Mouse (Mus musculus) gastrocnemius, postnatal 25 days (tissue): ENCODE results near the gene Uts2b. TPM values are rescaled to one million over a fixed set of nuclear protein-coding genes. Genes with fewer than 3 reads are reported as not detected.

Source experiments
- DNase-seq: peaks from one replicate; pipeline ENCODE4 v3.0.0; 2022
- long read RNA-seq, 2 experiments: library from polyadenylated mRNA; stranded (forward); transcript quantifications; one replicate each; pipeline ENCODE4 v2.0.0; 2021
- total RNA-seq, 2 experiments: library from RNA; stranded (reverse); gene quantifications; 1 replicate in 1 of 2; 2 replicates in 1 of 2; pipeline ENCODE4 v1.2.3; 2021

Gene Uts2b
- not detected for total RNA-seq
- long read RNA-seq, experiment 1 = 0 reads
- long read RNA-seq, experiment 2 = 0 reads

- DNase-seq = no peak
Observed at GRCm38 (mm10) chr16:27370191-27370590, at the start of gene Uts2b. Gene Uts2b, minus strand, starts transcription at chr16:27370239.

DNA sequence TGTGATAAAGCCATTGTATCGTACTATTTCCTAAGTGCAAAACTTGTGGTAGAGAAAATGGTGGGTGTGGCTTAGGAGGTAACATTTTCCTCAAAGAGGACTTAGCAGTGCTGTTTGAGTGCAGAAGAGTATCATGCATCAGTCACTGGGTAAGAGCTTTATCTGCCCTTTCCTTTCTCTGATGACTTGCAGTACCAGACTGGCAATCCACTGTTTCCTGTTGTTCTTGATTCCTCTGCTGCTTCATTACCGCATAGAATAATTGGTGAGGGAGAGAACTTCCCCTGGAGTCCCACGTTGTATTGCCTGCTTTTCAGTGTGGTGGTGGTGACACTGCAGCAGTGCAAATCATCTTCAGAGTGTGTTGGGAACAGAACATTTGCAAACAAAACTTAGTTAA, 47.6 kb upstream of the Uts2b start:
- DNase-seq = no peak

DNA sequence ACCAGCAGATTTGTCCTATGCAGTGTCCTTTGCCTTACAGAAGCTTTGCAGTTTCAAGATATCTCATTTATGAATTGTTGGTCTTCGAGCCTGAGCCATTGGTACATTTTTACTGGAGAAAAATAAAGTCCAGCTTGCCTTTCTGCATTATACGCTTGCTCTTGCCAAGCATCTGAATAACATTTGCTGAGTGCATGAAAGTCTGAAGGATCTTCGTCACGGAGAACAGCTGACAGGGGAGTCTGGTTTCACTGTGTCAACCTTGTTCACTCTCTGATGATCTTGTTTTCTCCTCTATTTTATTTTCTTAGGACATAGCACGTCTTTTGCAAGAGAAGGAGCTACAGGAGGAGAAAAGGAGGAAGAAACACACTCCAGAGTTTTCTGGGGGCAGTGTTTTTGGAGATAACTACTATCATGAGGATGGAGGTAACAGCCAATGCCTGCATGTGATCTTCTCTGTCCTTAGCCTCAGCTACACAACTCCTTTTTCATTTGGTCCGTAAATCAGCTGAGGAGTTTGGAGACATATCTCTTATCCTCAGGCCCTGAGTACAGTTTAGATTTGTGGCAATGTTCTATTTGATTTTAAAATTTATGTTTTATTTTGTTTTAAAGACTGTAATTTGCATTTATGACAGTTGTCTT, 47.0 kb upstream of the Uts2b start:
- peak; percentile 17 for DNase-seq

DNA sequence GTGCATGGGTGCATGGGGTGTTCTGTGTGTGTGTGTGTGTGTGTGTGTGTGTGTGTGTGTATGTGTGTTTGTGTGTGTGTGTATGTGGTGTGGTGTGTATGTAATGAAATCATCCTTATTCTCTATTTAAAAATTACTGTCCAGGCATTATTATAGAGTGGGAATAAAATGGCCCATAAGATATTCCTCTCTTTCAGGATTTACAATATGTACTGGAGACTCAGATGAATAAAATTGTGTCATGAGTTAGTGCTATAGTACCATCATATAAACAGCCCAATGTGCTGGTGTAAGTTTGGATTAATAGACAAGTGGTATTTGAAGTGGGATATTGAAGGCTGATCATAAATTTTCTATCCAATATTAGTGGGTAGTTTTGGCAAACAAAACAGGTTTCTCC, 34.1 kb upstream of the Uts2b start:
- DNase-seq = no peak

DNA sequence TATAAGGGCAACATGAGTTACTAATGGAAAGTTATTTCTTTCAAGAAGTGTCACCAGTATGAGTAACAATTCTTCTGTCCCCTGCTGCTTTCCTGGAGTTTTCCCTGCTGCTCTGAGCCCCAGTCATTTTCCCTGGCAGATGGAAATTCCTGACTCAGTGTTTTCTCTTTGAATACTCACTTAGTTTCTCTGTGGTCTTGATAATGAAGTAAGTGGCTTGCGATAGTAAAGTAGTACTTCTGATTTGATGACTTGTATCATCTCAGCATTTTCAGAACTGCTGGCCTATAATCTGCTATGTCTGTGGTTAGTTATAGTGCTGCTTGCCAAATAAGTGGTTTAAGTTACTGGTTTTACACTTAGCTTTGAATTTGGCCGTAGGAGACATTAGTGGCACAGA, 31.5 kb upstream of the Uts2b start:
- no peak for DNase-seq

- no peak for DNase-seq
Observed at GRCm38 (mm10) chr16:27399719-27400253, 29.7 kb upstream of the Uts2b start.

GRCm38 (mm10) chr16:27399026-27399718, 29.1 kb upstream of the Uts2b start:
- DNase-seq = no peak

GRCm38 (mm10) chr16:27396951-27397350, 26.9 kb upstream of the Uts2b start:
- no peak for DNase-seq

DNA sequence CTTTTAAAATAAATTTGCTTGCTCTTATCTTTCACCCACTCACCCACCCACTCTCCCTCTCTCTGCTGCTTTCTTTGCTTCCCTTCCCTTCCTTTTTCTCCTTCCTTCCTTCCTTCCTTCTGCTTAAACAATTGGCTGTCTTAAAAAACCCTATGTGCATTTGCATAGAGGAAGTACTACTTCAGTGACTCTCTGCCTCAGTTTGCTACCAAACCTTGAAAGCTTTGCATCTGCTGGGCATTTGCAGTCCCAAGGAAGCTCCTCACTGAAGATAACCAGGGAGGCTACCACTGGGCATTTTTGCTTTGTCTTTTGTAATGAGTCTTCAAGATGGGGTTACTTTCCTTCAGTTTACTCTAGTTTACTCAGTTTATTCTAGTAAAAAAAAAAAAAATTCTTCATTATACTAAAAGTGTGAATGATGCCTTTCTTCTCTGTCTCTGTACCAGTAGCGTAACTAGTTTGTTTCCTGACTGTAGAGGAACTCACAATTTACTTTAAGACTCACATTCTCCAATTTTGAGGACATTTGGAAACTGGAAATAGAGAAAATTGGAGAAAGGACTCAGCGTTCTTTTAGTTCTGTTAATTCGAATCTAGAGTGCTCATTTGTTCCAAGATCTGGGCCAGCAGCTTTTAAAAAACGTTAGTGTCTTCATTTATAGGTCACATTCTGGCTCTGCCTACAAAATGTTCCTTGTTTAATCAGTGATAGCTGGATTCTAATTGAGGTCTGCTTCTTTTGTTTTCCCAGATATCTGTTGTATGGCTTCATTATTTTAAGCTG, 25.4 kb upstream of the Uts2b start:
- DNase-seq = no peak

DNA sequence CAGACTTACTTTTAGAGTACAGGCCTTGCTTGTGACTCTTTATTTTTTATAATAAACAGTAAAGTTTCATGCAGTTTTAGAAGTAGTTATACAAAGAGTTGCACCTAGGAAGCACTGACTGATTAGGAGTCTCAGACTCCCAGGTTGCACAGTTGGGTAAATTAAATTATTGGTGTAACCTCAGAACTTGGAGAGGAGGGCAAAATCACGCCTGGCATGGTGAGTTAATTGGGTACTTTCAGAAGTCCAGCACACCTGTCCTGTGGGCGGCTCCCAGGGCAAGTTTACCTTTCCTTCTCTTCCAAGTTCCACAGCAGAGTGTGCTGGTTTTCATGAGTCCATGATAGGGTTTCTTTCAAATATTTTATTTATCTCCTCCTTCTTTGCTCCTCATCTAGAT, 21.8 kb upstream of the Uts2b start:
- no peak for DNase-seq

DNA sequence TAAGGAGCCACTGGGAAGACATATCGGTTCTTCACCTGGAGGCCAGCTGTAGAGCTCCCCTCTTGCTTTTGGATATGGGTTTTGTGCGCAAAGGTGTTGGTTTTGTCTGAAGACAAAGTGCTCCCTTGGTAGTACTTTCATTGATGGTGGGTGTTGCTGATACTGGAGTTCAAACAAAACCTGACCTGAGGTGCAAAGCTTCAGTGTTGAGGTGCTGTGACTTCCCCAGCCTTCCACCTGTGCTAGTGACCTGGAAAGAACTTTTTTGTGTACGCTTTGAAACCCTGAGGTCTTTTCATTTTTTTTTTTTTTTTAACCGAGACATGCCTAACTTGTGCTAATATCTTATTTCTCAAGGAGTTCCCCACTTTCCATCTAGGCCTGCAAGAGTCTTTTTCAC, 20.3 kb upstream of the Uts2b start:
- DNase-seq = no peak

DNA sequence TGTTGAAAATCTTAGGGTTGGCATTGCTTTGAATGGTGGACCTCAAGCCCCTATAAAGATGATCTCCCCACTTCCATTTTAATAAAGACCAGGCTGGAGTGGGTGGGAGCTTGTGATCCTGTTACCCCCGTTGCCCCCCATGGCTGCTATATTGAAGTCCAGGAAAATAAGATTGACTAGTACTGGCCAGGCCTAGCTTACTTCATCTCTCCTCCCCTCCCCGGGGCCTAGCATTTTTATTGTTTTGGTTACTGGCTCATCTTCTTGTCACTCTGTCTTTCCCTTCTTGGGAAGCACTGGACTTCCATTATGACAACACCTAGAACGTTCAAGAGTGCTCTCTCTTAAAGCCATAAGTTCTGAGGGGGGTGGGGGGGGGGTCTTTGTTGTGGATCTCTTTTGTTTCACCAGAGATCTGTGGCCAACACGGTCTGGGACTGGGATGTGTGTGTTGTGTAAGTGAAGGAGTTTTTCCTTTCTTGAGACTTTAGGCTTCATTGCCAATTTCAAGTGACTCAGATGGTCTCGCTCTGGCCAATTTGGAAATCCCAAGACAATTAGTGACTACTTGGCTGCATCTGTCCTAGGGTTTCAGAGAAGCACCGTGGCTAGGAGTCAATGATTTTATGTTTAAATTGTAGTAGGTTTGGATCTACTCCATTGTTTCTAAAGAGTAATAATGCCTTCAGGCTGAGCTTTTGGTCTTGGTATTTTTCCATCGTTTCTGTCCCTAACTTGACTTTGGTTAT, 19.7 kb upstream of the Uts2b start:
- peak; percentile 18 for DNase-seq

DNA sequence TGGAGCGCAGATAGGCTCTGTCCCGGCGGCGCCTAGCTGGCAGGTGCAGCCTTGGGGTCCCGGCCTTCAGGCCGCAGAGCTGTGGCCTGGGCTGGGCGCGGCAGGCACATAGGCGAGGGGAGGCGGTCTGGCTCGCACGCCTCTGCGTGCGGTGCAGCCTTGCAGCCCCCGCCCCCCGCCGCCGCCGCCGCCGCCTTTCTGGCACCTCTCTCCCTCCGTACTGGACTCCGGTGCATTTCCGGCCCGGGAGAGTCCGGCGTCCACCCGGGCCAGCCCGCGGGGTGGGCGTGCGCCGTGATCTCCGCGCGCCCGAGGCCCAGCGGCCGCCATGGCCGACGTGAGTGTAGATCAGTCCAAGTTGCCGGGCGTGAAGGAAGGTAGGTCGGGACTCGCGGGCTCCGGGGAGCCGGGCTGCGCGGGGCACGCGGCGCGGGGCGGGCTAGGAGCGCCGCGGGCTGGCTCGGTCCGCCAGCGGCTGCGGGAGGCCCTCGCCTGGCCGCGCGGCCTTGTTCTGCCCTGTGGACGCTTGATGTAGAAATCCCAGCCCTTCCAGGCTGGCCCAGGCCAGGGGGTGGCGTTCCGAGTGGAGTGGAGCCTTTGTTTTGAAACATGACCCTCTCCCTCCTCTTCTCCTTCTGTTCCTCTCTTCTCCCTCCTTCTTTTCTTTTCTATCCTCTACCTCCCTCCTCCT, 18.9 kb upstream of the Uts2b start, which contains the start of gene Ccdc50:
TSS of gene Ccdc50 (plus strand) at position 109 of the 691 bp plus-strand sequence.
- peak; percentile 81 for DNase-seq

- no peak for DNase-seq
Observed at GRCm38 (mm10) chr16:27387634-27388611, 17.9 kb upstream of the Uts2b start.

- DNase-seq = no peak
Observed at GRCm38 (mm10) chr16:27386850-27387407, 16.9 kb upstream of the Uts2b start.

DNA sequence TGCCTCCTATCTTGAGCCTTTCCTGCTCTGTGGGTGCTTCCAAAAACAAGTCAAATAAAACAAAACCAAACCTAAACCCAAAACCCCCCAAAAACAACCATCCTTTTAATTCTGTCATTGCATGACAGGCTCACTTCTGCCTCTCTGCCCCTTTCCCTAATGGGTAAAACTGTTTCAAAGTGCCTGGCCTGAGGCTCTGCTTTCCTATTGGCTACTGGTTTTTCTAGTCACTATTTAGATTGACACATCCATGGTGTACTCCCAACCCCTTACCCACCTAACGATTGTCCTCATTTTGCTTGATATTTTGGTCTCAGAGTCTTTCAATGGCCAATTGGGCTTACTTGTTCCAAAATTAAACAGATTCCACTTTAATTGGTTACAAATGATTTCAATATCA, 15.6 kb upstream of the Uts2b start:
- DNase-seq = no peak

- no peak for DNase-seq
Observed at GRCm38 (mm10) chr16:27384893-27385603, 15.0 kb upstream of the Uts2b start.

DNA sequence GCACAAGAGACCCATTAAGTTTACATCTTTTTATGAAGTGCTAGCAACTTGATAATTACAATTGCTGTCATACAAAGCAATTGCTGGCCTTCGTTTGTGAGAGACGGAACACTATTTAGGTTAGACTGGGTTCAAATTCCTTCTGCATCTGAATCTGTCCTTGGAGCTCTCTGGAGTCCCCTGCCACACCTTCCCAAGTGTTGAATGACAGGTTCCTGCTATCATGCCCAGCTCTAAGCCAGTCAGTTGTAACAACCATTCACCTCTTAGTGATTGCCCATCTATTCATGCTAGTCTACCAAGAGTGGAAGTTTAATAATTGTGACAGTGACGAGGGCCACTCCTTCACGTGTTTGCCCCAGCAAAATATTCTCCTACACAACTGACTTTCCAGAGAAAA, 12.2 kb upstream of the Uts2b start:
- no peak for DNase-seq

- no peak for DNase-seq
Observed at GRCm38 (mm10) chr16:27376556-27376955, 6.5 kb upstream of the Uts2b start.
